Mouse (Mus musculus): ENCODE measurements around the gene Zfp94. TPM values are rescaled to one million over a fixed set of nuclear protein-coding genes. Genes with fewer than 3 reads are reported as not detected.

The Zfp94 gene
- polyA plus RNA-seq (2012; rRNA removed) = 3.9 and 9.0 TPM in 2 replicates

GRCm38 (mm10) chr7:24316567-24317092 is at the start of gene Zfp94:
Gene Zfp94, minus strand, starts transcription at chr7:24316666.
- peak; percentile 90 for DNase-seq
- Histone ChIP-seq H3K4me3 (replicated peaks; ENCODE audit: extremely low read depth, low read depth, low read length) (peak within 1 kb of the TSS; percentile 75), H3K4me1 (ENCODE audit: control insufficient read depth, insufficient read depth, low read length) (no peaks in the 10 kb centered on the region)
- WGBS = under 1% methylated on average over 33 of the region's 33 CpGs
- TF ChIP-seq POLR2A (IDR thresholded peaks at IDR 0.05; ENCODE audit: borderline replicate concordance, extremely low read depth, low read depth, low read length) = peak; percentile 54; the same call in 1 of the 2 replicates
- TF ChIP-seq CTCF (IDR thresholded peaks at IDR 0.05; ENCODE audit: insufficient read depth, low read length) = no peak

- Histone ChIP-seq H3K4me1 (ENCODE audit: control insufficient read depth, insufficient read depth, low read length) (no peaks in the 10 kb centered on the region; the same call in 1 of the 2 replicates), H3K4me3 (replicated peaks; ENCODE audit: extremely low read depth, low read depth, low read length) (no peak overlapping the region)
- WGBS = 62% methylated on average over 5 of the region's 5 CpGs
- TF ChIP-seq POLR2A (IDR thresholded peaks at IDR 0.05; ENCODE audit: borderline replicate concordance, extremely low read depth, low read depth, low read length) (no peak), CTCF (IDR thresholded peaks at IDR 0.05; ENCODE audit: insufficient read depth, low read length) (no peak)
- DNase-seq = no peak
Observed at GRCm38 (mm10) chr7:24365258-24366014, 49.0 kb upstream of the Zfp94 start.

GRCm38 (mm10) chr7:24364827-24365226 is 48.4 kb upstream of the Zfp94 start:
- peak; percentile 78 for DNase-seq

GRCm38 (mm10) chr7:24363228-24363627 is 46.8 kb upstream of the Zfp94 start:
- TF ChIP-seq POLR2A (IDR thresholded peaks at IDR 0.05; ENCODE audit: borderline replicate concordance, extremely low read depth, low read depth, low read length) (no peak), CTCF (IDR thresholded peaks at IDR 0.05; ENCODE audit: insufficient read depth, low read length) (0 out of 2 replicates have a peak, but pooled peaks have one; percentile 12)
- DNase-seq = no peak
- H3K4me3 ChIP-seq (replicated peaks; ENCODE audit: extremely low read depth, low read depth, low read length) = no peak overlapping the region
- no peaks in the 10 kb centered on the region; the same call in 1 of the 2 replicates for H3K4me1 ChIP-seq (ENCODE audit: control insufficient read depth, insufficient read depth, low read length)
- 14% methylated on average over 7 of the region's 7 CpGs for WGBS

More at GRCm38 (mm10) chr7:24364827-24365226, 48.4 kb upstream of the Zfp94 start:
- no peak overlapping the region for H3K4me3 ChIP-seq (replicated peaks; ENCODE audit: extremely low read depth, low read depth, low read length)
- WGBS = 19% methylated on average over 10 of the region's 10 CpGs
- TF ChIP-seq POLR2A (IDR thresholded peaks at IDR 0.05; ENCODE audit: borderline replicate concordance, extremely low read depth, low read depth, low read length) (no peak), CTCF (IDR thresholded peaks at IDR 0.05; ENCODE audit: insufficient read depth, low read length) (peak; percentile 84)
- no peaks in the 10 kb centered on the region; the same call in 1 of the 2 replicates for H3K4me1 ChIP-seq (ENCODE audit: control insufficient read depth, insufficient read depth, low read length)

GRCm38 (mm10) chr7:24361001-24361400 is 44.5 kb upstream of the Zfp94 start:
- TF ChIP-seq CTCF (IDR thresholded peaks at IDR 0.05; ENCODE audit: insufficient read depth, low read length) (no peak), POLR2A (IDR thresholded peaks at IDR 0.05; ENCODE audit: borderline replicate concordance, extremely low read depth, low read depth, low read length) (no peak)
- DNase-seq = no peak
- no peaks in the 10 kb centered on the region; the same call in 1 of the 2 replicates for H3K4me1 ChIP-seq (ENCODE audit: control insufficient read depth, insufficient read depth, low read length)
- WGBS = 59% methylated on average over 4 of the region's 4 CpGs
- H3K4me3 ChIP-seq (replicated peaks; ENCODE audit: extremely low read depth, low read depth, low read length) = no peak overlapping the region

- no peak for DNase-seq
- no peaks in the 10 kb centered on the region for H3K4me1 ChIP-seq (ENCODE audit: control insufficient read depth, insufficient read depth, low read length)
- WGBS = 19% methylated on average over 9 of the region's 9 CpGs
- TF ChIP-seq POLR2A (IDR thresholded peaks at IDR 0.05; ENCODE audit: borderline replicate concordance, extremely low read depth, low read depth, low read length) (no peak), CTCF (IDR thresholded peaks at IDR 0.05; ENCODE audit: insufficient read depth, low read length) (no peak)
- no peak overlapping the region for H3K4me3 ChIP-seq (replicated peaks; ENCODE audit: extremely low read depth, low read depth, low read length)
Observed at GRCm38 (mm10) chr7:24359269-24359668, 42.8 kb upstream of the Zfp94 start.

GRCm38 (mm10) chr7:24357899-24358298 is 41.4 kb upstream of the Zfp94 start:
- Histone ChIP-seq H3K4me3 (replicated peaks; ENCODE audit: extremely low read depth, low read depth, low read length) (no peak overlapping the region), H3K4me1 (ENCODE audit: control insufficient read depth, insufficient read depth, low read length) (no peaks in the 10 kb centered on the region)
- whole genome bisulfite sequencing = 47% methylated on average over 4 of the region's 4 CpGs
- no peak for TF ChIP-seq POLR2A (IDR thresholded peaks at IDR 0.05; ENCODE audit: borderline replicate concordance, extremely low read depth, low read depth, low read length)
- 0 out of 2 replicates have a peak, but pooled peaks have one; percentile 17 for TF ChIP-seq CTCF (IDR thresholded peaks at IDR 0.05; ENCODE audit: insufficient read depth, low read length)
- no peak for DNase-seq

- TF ChIP-seq POLR2A (IDR thresholded peaks at IDR 0.05; ENCODE audit: borderline replicate concordance, extremely low read depth, low read depth, low read length) = no peak
- no peak for TF ChIP-seq CTCF (IDR thresholded peaks at IDR 0.05; ENCODE audit: insufficient read depth, low read length)
- no peaks in the 10 kb centered on the region for H3K4me1 ChIP-seq (ENCODE audit: control insufficient read depth, insufficient read depth, low read length)
- WGBS = 68% methylated on average over 10 of the region's 10 CpGs
- no peak for DNase-seq
- no peak overlapping the region for H3K4me3 ChIP-seq (replicated peaks; ENCODE audit: extremely low read depth, low read depth, low read length)
Observed at GRCm38 (mm10) chr7:24356081-24356480, 39.6 kb upstream of the Zfp94 start.

- no peak for DNase-seq
- no peaks in the 10 kb centered on the region for H3K4me1 ChIP-seq (ENCODE audit: control insufficient read depth, insufficient read depth, low read length)
- H3K4me3 ChIP-seq (replicated peaks; ENCODE audit: extremely low read depth, low read depth, low read length) = no peak overlapping the region
- 73% methylated on average over 6 of the region's 6 CpGs for WGBS
- no peak for TF ChIP-seq CTCF (IDR thresholded peaks at IDR 0.05; ENCODE audit: insufficient read depth, low read length)
- no peak for TF ChIP-seq POLR2A (IDR thresholded peaks at IDR 0.05; ENCODE audit: borderline replicate concordance, extremely low read depth, low read depth, low read length)
Observed at GRCm38 (mm10) chr7:24355646-24356045, 39.2 kb upstream of the Zfp94 start.
